Mouse (Mus musculus) liver, postnatal 0 days (tissue): ENCODE data around the gene Pdzk1ip1. TPM values are rescaled to one million over a fixed set of nuclear protein-coding genes. Genes with fewer than 3 reads are reported as not detected.
A peak's percentile ranks its signal among the peaks of the same experiment; 100 is the strongest.

Source experiments
- ATAC-seq: fragments of 200-750 bp; cut with Nextera tagmentation; 2 replicates; pipeline ENCODE4 v1.8.0; 2017; ENCODE audit warnings: mild to moderate bottlenecking, moderate library complexity
- DNase-seq: peaks from one replicate; pipeline ENCODE4 v3.0.0-alpha.2; 2016
- H3K27ac ChIP-seq: fragments of 300-500 bp; sonication (generic); 2 replicates; pipeline ENCODE4 v1.5.1; 2014; ENCODE audit warnings: antibody characterized with exemption, moderate library complexity, mild to moderate bottlenecking, low read depth
- H3K27me3 ChIP-seq: fragments of 300-500 bp; sonication (generic); 2 replicates; pipeline ENCODE4 v1.6.1; 2014; ENCODE audit warnings: low read length, control low read depth, mixed read lengths; ENCODE audit not compliant: insufficient read depth
- H3K36me3 ChIP-seq: fragments of 300-500 bp; sonication (generic); replicated peaks from 2 replicates; pipeline ENCODE4 v1.6.1; 2014; ENCODE audit warnings: mild to moderate bottlenecking, control low read depth, low read length, moderate library complexity, mixed read lengths; ENCODE audit not compliant: insufficient read depth
- H3K4me1 ChIP-seq: fragments of 300-500 bp; sonication (generic); 2 replicates; pipeline ENCODE4 v1.6.1; 2014; ENCODE audit warnings: antibody characterized with exemption, mild to moderate bottlenecking, control low read depth; ENCODE audit not compliant: insufficient read depth
- H3K4me2 ChIP-seq: fragments of 300-500 bp; sonication (generic); 2 replicates; pipeline ENCODE4 v1.6.1; 2014; ENCODE audit warnings: low read depth, mild to moderate bottlenecking, low read length, moderate library complexity, mixed read lengths
- H3K4me3 ChIP-seq: fragments of 300-500 bp; sonication (generic); 2 replicates; pipeline ENCODE4 v1.5.1; 2014; ENCODE audit warnings: low read depth, low read length
- H3K9ac ChIP-seq: fragments of 300-500 bp; sonication (generic); replicated peaks from 2 replicates; pipeline ENCODE4 v1.6.1; 2014; ENCODE audit warnings: mild to moderate bottlenecking, moderate library complexity
- H3K9me3 ChIP-seq: fragments of 300-500 bp; sonication (generic); 2 replicates; pipeline ENCODE4 v1.6.1; 2016; ENCODE audit warnings: mild to moderate bottlenecking, control low read depth, low read length, mixed read lengths
- CTCF ChIP-seq: sonication (generic); IDR thresholded peaks from 2 replicates; pipeline ENCODE4 v1.5.1; 2016; ENCODE audit warnings: antibody characterized with exemption, low read depth
- EP300 ChIP-seq: IDR thresholded peaks from 2 replicates; pipeline ENCODE4 v1.6.1; 2016; ENCODE audit warnings: antibody characterized with exemption, low read depth, mild to moderate bottlenecking
- WGBS: fragments of 180-500 bp; shearing (Covaris S2); extraction: QIAGEN DNeasy Blood & Tissue Kit; methylation state at CpG from one replicate; pipeline ENCODE4 v1.1.7; 2014; ENCODE audit not compliant: insufficient replicate concordance; 5-methylcytosine and 5-hydroxymethylcytosine counted together
- polyA plus RNA-seq: library from polyadenylated mRNA; unstranded; fragments of >200 nt; fragmentation: Nextera tagmentation; extraction: Ambion mirVana; gene quantifications from 2 replicates; pipeline ENCODE4 v1.2.1, GENCODE M21; 2015

Gene Pdzk1ip1
- polyA plus RNA-seq, 1 experiment from 2014 or later: 18.6 TPM

DNA sequence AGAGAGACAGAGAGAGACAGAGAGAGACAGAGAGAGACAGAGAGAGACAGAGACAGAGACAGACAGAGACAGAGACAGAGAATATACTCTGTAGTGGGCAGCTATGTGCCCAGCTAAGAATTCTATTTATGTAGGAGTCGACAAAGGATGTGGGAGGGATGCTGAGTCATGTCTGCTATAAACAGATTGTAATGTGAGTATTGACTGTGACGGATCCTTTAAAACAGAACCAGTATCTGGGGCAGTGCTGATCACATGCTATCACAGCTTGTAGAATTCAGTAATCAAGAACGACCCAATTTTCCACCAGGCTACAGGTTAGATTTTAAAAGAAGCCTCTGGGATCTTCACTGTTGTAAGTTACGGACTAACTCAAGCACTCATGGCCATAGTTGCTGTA is 15.0 kb downstream of the Pdzk1ip1 start:
- no peak overlapping the region for H3K9ac ChIP-seq
- 0 out of 2 replicates have a peak, but pooled peaks have one; percentile 32 for TF ChIP-seq EP300
- no peak for TF ChIP-seq CTCF
- no peak overlapping the region for H3K4me2 ChIP-seq

DNA sequence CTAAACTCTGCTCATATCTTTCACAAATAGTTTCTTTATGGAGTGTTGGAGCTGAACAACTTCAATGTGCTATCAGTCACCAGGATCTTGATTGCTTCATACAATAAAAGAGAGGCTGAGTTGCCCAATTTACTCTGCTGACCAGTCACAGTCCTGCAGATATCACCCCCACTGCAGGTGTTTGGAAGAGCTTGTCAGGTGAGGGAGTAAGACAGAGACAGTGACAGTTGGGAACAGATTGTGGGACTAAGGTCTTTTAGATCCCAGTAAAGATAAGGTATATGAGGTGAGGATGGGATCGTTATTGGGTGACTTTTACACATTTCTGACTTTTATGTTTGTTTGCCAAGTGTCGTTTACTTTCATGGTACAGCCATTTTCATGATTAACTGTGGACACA is 22.7 kb downstream of the Pdzk1ip1 start:
- Histone ChIP-seq H3K27me3 (0 out of 2 replicates have a peak, but pooled peaks cover 4% of the 10 kb centered on the region), H3K27ac (no peak overlapping the region), H3K4me3 (no peak overlapping the region), H3K9me3 (no peaks in the 10 kb centered on the region), H3K4me1 (no peaks in the 10 kb centered on the region), H3K9ac (no peak overlapping the region), H3K4me2 (no peak overlapping the region), H3K36me3 (no peaks in the 10 kb centered on the region)
- no peak for TF ChIP-seq EP300
- no peak for TF ChIP-seq CTCF
- DNase-seq: no peak
- no peak for ATAC-seq
- 60% methylated on average over 2 of the region's 2 CpGs for WGBS

More for the DNA sequence above, 15.0 kb downstream of the Pdzk1ip1 start:
- Histone ChIP-seq H3K36me3 (no peaks in the 10 kb centered on the region), H3K4me1 (no peaks in the 10 kb centered on the region), H3K27ac (no peak overlapping the region), H3K27me3 (no peaks in the 10 kb centered on the region), H3K4me3 (no peak overlapping the region), H3K9me3 (no peaks in the 10 kb centered on the region)
- DNase-seq (no peak), ATAC-seq (peak; percentile 55; the same call in 1 of the 2 replicates)
- 34% methylated on average over 4 of the region's 4 CpGs for WGBS

- Histone ChIP-seq H3K4me2 (no peak overlapping the region), H3K4me3 (no peak overlapping the region), H3K9ac (no peak overlapping the region), H3K27me3 (0 out of 2 replicates have a peak, but pooled peaks cover 4% of the 10 kb centered on the region), H3K9me3 (no peaks in the 10 kb centered on the region), H3K36me3 (no peaks in the 10 kb centered on the region), H3K27ac (no peak overlapping the region), H3K4me1 (no peaks in the 10 kb centered on the region)
- TF ChIP-seq CTCF: peak; percentile 34
- TF ChIP-seq EP300: no peak
- DNase-seq (no peak), ATAC-seq (no peak)
- 20% methylated on average over 5 of the region's 5 CpGs for WGBS
These were observed 24.8 kb downstream of the Pdzk1ip1 start for GRCm38 (mm10) chr4:115113266-115113665.

DNA sequence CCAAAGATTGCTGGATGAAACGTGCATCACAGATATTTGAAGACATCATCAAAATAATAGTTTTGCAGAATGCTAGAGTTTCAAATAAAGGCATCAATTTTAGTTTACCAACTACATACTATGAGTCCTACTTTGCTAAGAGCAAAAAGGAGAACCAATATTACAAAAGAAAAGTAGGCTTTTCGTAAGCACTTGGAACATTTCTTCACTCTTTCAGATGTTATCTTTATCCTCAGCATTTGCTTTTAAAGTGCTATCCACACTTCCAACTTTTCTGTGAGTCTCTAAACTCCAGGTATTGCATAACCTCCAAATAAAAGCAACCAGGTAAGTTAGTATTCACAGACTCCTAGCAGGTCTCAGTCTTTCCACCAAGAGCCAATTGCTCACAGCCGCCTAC is 31.1 kb downstream of the Pdzk1ip1 start:
- H3K4me1 ChIP-seq: peaks cover 3% of the 10 kb centered on the region
- H3K4me3 ChIP-seq: no peak overlapping the region
- WGBS: 65% methylated on average over 3 of the region's 3 CpGs
- no peak for DNase-seq
- no peak for ATAC-seq
- no peaks in the 10 kb centered on the region for H3K9me3 ChIP-seq
- H3K27me3 ChIP-seq: no peaks in the 10 kb centered on the region
- TF ChIP-seq EP300 (no peak), CTCF (no peak)
- no peaks in the 10 kb centered on the region for H3K36me3 ChIP-seq
- no peak overlapping the region for H3K27ac ChIP-seq
- H3K9ac ChIP-seq: no peak overlapping the region
- no peak overlapping the region for H3K4me2 ChIP-seq

GRCm38 (mm10) chr4:115121162-115121561 is 32.7 kb downstream of the Pdzk1ip1 start:
- Histone ChIP-seq H3K4me2 (no peak overlapping the region), H3K9me3 (no peaks in the 10 kb centered on the region), H3K27me3 (no peaks in the 10 kb centered on the region), H3K27ac (no peak overlapping the region), H3K4me3 (no peak overlapping the region), H3K9ac (no peak overlapping the region), H3K4me1 (peaks cover 3% of the 10 kb centered on the region), H3K36me3 (no peaks in the 10 kb centered on the region)
- no peak for TF ChIP-seq EP300
- no peak for TF ChIP-seq CTCF
- 67% methylated on average over 2 of the region's 2 CpGs for WGBS
- no peak for ATAC-seq
- no peak for DNase-seq

DNA sequence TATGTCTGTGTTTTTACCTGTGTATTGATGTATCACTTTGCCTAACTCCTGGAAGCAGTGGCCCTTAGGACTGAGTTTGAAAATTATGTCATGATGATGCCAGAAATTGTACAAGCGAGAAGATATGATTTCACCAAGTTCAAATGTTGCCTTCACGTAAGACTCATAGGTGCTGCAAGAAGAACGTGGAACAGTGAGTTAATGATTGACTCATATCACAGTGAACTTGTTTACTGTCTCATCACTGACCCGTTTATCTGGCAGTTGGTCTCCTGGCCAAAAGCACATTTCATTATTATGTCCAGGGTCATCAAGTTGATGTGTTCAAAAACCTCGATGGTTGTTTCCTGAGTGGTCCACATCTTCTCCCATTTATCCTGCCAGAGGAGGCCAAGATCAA is 33.1 kb downstream of the Pdzk1ip1 start:
- Histone ChIP-seq H3K9ac (no peak overlapping the region), H3K9me3 (no peaks in the 10 kb centered on the region), H3K27me3 (no peaks in the 10 kb centered on the region), H3K4me2 (no peak overlapping the region), H3K4me3 (no peak overlapping the region), H3K4me1 (peaks cover 3% of the 10 kb centered on the region), H3K36me3 (no peaks in the 10 kb centered on the region), H3K27ac (no peak overlapping the region)
- TF ChIP-seq CTCF (no peak), EP300 (no peak)
- 45% methylated on average over 5 of the region's 5 CpGs for WGBS
- ATAC-seq (peak; percentile 56; the same call in 1 of the 2 replicates), DNase-seq (no peak)

DNA sequence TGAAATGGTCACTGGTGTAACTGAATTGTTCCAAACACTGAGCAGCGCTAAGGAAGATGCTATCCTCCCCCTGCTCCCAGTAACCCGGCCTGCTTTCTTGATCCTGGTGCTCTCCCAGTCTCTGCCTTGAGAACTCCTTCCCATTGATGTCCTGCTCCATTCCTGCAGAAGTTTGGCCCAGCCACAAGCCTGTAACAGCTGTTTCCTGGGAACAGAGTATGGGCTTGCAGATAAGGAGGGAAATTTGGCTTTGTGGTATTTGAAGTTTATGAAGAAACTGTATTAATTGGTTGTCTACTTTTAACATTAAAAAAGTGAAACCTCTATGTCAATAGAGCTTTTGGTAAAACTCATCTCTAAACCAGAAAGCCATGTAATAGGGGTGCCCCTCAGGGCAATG is 35.0 kb downstream of the Pdzk1ip1 start:
- no peaks in the 10 kb centered on the region for H3K27me3 ChIP-seq
- WGBS: 43% methylated on average over 2 of the region's 2 CpGs
- no peaks in the 10 kb centered on the region for H3K9me3 ChIP-seq
- no peak for TF ChIP-seq EP300
- no peak for TF ChIP-seq CTCF
- H3K4me3 ChIP-seq: no peak overlapping the region
- H3K4me2 ChIP-seq: no peak overlapping the region
- no peaks in the 10 kb centered on the region for H3K36me3 ChIP-seq
- H3K27ac ChIP-seq: no peak overlapping the region
- ATAC-seq (no peak), DNase-seq (no peak)
- peaks cover 3% of the 10 kb centered on the region for H3K4me1 ChIP-seq
- no peak overlapping the region for H3K9ac ChIP-seq
